Mouse (Mus musculus) splenic B cell, adult 2 months (primary cell): Measurements from ENCODE around the gene Akap6.
"Not testable (repeated sequence)": the region's sequence is repeated elsewhere in the genome, so short reads cannot be mapped to it uniquely, and the experiment has no call there.

ENCODE experiments used
- DNase-seq: peaks from one replicate; pipeline ENCODE4 v3.0.0-alpha.2; 2011; ENCODE audit warnings: low read depth, low spot score
- H3K27me3 ChIP-seq: 2 replicates; pipeline ENCODE4 v1.6.1; 2012; ENCODE audit warnings: mild to moderate bottlenecking, low read length, moderate library complexity, mixed read lengths; ENCODE audit not compliant: control insufficient read depth, poor library complexity, insufficient read depth, severe bottlenecking
- H3K36me3 ChIP-seq: 2 replicates; pipeline ENCODE4 v1.6.1; 2012; ENCODE audit warnings: mild to moderate bottlenecking, low read length, moderate library complexity, mixed read lengths; ENCODE audit not compliant: control insufficient read depth, poor library complexity, insufficient read depth, severe bottlenecking

The Akap6 gene

GRCm38 (mm10) chr12:52699961-52700696, 946 bp downstream of the Akap6 start:
- Histone ChIP-seq H3K27me3 (no peaks in the 10 kb centered on the region), H3K36me3 (no peaks in the 10 kb centered on the region)
- DNase-seq = no peak

DNA sequence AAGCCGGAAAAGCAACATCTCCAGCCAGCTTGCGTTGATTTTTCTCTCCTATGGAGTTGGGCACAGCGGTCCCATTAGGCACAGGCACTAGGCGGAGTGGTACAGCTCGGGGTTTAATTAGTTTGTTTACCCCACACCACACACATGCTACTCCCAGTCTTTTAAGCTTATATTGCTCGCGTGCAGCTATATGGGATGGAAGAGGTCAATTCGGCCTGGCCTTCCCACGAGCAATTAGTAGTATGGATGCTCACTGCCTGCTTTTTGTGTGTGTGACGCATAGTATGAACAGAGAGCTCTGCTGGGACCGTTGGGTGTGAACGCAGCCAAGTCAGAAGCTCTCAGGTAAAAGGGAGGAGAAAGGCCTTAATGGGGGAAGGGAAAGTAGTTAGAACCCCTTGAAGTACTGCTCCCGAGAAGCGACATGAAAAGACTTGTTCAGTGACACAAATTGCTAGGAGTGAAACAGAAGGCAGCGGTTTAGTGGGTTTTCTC, 1.6 kb downstream of the Akap6 start:
- H3K27me3 ChIP-seq = no peaks in the 10 kb centered on the region
- no peak for DNase-seq
- H3K36me3 ChIP-seq = no peaks in the 10 kb centered on the region

GRCm38 (mm10) chr12:52701201-52701641, 2.0 kb downstream of the Akap6 start:
- no peaks in the 10 kb centered on the region for H3K36me3 ChIP-seq
- no peaks in the 10 kb centered on the region for H3K27me3 ChIP-seq
- DNase-seq = peak; percentile 7

GRCm38 (mm10) chr12:52702368-52702967, 3.3 kb downstream of the Akap6 start:
- H3K27me3 ChIP-seq = no peaks in the 10 kb centered on the region
- no peak for DNase-seq

GRCm38 (mm10) chr12:52704081-52704480, 4.9 kb downstream of the Akap6 start:
- no peak for DNase-seq
- Histone ChIP-seq H3K27me3 (no peaks in the 10 kb centered on the region), H3K36me3 (no peaks in the 10 kb centered on the region)

More at GRCm38 (mm10) chr12:52702368-52702967, 3.3 kb downstream of the Akap6 start:
- H3K36me3 ChIP-seq = no peaks in the 10 kb centered on the region

- DNase-seq = no peak
- no peaks in the 10 kb centered on the region for H3K27me3 ChIP-seq
- no peaks in the 10 kb centered on the region for H3K36me3 ChIP-seq
These were observed 5.6 kb downstream of the Akap6 start for GRCm38 (mm10) chr12:52704810-52705209.

- no peaks in the 10 kb centered on the region for H3K27me3 ChIP-seq
- no peaks in the 10 kb centered on the region for H3K36me3 ChIP-seq
- no peak for DNase-seq
These were observed 12.2 kb downstream of the Akap6 start for GRCm38 (mm10) chr12:52711382-52711781.

GRCm38 (mm10) chr12:52711857-52712640, 12.9 kb downstream of the Akap6 start:
- H3K27me3 ChIP-seq = no peaks in the 10 kb centered on the region
- no peak for DNase-seq
- H3K36me3 ChIP-seq = no peaks in the 10 kb centered on the region

- no peak for DNase-seq
- no peaks in the 10 kb centered on the region for H3K36me3 ChIP-seq
- no peaks in the 10 kb centered on the region for H3K27me3 ChIP-seq
These were observed 19.2 kb downstream of the Akap6 start for GRCm38 (mm10) chr12:52718392-52718791.

- H3K27me3 ChIP-seq = no peaks in the 10 kb centered on the region
- DNase-seq = no peak
- no peaks in the 10 kb centered on the region for H3K36me3 ChIP-seq
These were observed 20.0 kb downstream of the Akap6 start for GRCm38 (mm10) chr12:52719232-52719631.

DNA sequence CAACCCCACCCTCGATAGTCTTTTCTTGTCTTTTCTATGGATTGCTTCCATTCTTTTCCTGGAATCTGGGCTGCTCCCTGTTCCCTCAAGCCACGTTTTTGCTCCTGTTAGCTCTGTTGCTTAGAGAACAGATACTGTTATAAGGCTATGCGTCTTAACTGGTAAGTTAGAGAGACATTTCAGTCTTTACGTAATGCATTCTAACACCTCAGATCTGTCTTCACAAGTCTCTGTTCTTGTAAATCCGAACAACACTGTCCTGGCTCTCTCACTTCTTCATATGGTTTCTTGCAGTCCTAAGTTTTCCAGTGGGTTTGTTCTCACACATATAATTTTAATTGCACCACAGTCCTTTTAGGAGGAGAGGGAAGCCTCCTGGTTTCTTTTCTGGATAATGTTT, 20.5 kb downstream of the Akap6 start:
- DNase-seq = no peak

DNA sequence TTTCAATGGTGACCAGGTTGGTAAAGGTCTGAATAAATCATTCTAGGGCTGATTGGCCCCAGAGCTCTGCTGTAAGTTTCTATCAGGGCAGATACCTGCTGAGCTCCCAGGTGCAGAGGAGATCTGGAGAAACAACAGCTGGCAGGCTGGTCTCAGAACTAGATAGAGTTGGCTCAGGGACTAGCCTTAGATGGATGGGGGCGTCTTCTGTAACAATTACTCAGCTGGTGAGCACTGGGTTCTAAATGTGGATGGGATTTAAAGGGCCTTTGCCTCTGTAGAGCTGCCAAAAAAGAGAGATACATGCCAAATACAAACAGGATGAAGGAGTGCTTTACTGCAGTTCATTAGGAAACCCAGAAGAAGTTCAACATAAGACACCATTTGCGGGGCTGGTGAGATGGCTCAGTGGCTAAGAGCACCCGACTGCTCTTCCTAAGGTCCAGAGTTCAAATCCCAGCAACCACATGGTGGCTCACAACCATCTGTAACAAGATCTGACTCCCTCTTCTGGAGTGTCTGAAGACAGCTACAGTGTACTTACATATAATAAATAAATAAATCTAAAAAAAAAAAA, 24.9 kb downstream of the Akap6 start:
- not testable (repeated sequence) for DNase-seq, H3K27me3 ChIP-seq, H3K36me3 ChIP-seq

More for the DNA sequence above, 20.5 kb downstream of the Akap6 start:
- Histone ChIP-seq H3K36me3 (no peaks in the 10 kb centered on the region), H3K27me3 (no peaks in the 10 kb centered on the region)

GRCm38 (mm10) chr12:52726434-52727231, 27.4 kb downstream of the Akap6 start:
- H3K36me3 ChIP-seq = no peaks in the 10 kb centered on the region
- no peaks in the 10 kb centered on the region for H3K27me3 ChIP-seq
- DNase-seq = no peak

- no peak for DNase-seq
- Histone ChIP-seq H3K36me3 (no peaks in the 10 kb centered on the region), H3K27me3 (no peaks in the 10 kb centered on the region)
These were observed 30.2 kb downstream of the Akap6 start for GRCm38 (mm10) chr12:52729396-52729795.
